Mouse (Mus musculus) brain, embryonic 14.5 days (tissue): ENCODE measurements around the gene Hk1. TPM values are rescaled to one million over a fixed set of nuclear protein-coding genes. Genes with fewer than 3 reads are reported as not detected.

Experiments used
- DNase-seq: peaks from one replicate; pipeline ENCODE4 v3.0.0-alpha.2; 2011; ENCODE audit warnings: low read depth
- CTCF ChIP-seq: fragments of 200-500 bp; IDR thresholded peaks from 2 replicates; pipeline ENCODE4 v1.5.1; 2012; ENCODE audit warnings: inconsistent platforms, mild to moderate bottlenecking, moderate library complexity, borderline replicate concordance; ENCODE audit not compliant: insufficient read depth, insufficient read length; ENCODE audit errors: extremely low read depth
- POLR2A ChIP-seq: fragments of 200-500 bp; IDR thresholded peaks from 2 replicates; pipeline ENCODE4 v1.6.1; 2012; ENCODE audit warnings: mild to moderate bottlenecking, inconsistent platforms, borderline replicate concordance; ENCODE audit not compliant: poor library complexity, insufficient read depth, insufficient read length, severe bottlenecking; ENCODE audit errors: extremely low read depth
- polyA plus RNA-seq: library from polyadenylated mRNA; depleted of rRNA; stranded (reverse); fragments of >200 nt; gene quantifications from 2 replicates; pipeline ENCODE4 v1.2.3, GENCODE M21; 2012; rRNA removed

Gene Hk1
- 59.0 and 98.8 TPM in 2 replicates for polyA plus RNA-seq

GRCm38 (mm10) chr10:62379808-62380207 lies at the start of gene Hk1:
Gene Hk1 (minus strand): TSS chr10:62379908.
- no peak for DNase-seq
- TF ChIP-seq CTCF, result no peak
- no peak for TF ChIP-seq POLR2A

- DNase-seq, result peak; percentile 35
- TF ChIP-seq POLR2A, result no peak
- TF ChIP-seq CTCF, result no peak
Observed at GRCm38 (mm10) chr10:62425081-62425871, 45.6 kb upstream of the Hk1 start.

GRCm38 (mm10) chr10:62422255-62422654 lies 42.5 kb upstream of the Hk1 start, which contains the start of gene Hkdc1:
Gene Hkdc1 (minus strand): TSS chr10:62422491.
- DNase-seq, result peak; percentile 4
- TF ChIP-seq CTCF, result no peak
- no peak for TF ChIP-seq POLR2A

- no peak for DNase-seq
- TF ChIP-seq POLR2A (no peak), CTCF (no peak)
Observed at GRCm38 (mm10) chr10:62421127-62421526, 41.4 kb upstream of the Hk1 start.

GRCm38 (mm10) chr10:62420399-62420798 lies 40.7 kb upstream of the Hk1 start:
- no peak for DNase-seq
- TF ChIP-seq CTCF (no peak), POLR2A (no peak)

- TF ChIP-seq CTCF (no peak), POLR2A (no peak)
- DNase-seq, result no peak
Observed at GRCm38 (mm10) chr10:62419422-62419821, 39.7 kb upstream of the Hk1 start.

GRCm38 (mm10) chr10:62418831-62419356 lies 39.2 kb upstream of the Hk1 start:
- DNase-seq, result peak; percentile 8
- TF ChIP-seq POLR2A (no peak), CTCF (no peak)

- DNase-seq, result no peak
- TF ChIP-seq POLR2A, result no peak
- no peak for TF ChIP-seq CTCF
Observed at GRCm38 (mm10) chr10:62413606-62413982, 33.9 kb upstream of the Hk1 start.

GRCm38 (mm10) chr10:62412906-62413605 lies 33.3 kb upstream of the Hk1 start:
- DNase-seq, result peak; percentile 11
- TF ChIP-seq POLR2A, result no peak
- no peak for TF ChIP-seq CTCF

- DNase-seq, result no peak
- TF ChIP-seq CTCF (no peak), POLR2A (no peak)
Observed at GRCm38 (mm10) chr10:62411431-62412410, 32.0 kb upstream of the Hk1 start.
